Mouse (Mus musculus): ENCODE results near the gene Creb3l2.
A peak's percentile ranks its signal among the peaks of the same experiment; 100 is the strongest.
"Not testable (repeated sequence)": the region's sequence is repeated elsewhere in the genome, so short reads cannot be mapped to it uniquely, and the experiment has no call there.

The Creb3l2 gene

DNA sequence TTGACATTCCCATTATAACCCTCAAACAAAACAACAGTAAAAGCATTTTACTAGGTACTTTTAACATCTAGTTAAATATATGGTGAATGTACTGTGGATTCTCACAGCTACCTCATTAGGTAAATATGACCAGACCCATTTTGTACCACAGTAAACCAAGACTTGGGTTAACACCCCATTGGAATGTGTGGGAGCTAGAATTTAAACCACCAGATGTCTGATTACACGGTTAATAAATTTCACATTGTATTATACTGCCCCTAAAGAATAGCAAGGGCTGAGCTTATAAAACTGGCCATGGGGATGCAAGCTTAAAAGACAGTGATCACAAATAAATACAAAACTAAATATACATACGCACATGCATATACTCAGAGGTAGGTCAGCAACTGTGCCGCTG lies 34.1 kb downstream of the Creb3l2 start:
- no peak for DNase-seq

DNA sequence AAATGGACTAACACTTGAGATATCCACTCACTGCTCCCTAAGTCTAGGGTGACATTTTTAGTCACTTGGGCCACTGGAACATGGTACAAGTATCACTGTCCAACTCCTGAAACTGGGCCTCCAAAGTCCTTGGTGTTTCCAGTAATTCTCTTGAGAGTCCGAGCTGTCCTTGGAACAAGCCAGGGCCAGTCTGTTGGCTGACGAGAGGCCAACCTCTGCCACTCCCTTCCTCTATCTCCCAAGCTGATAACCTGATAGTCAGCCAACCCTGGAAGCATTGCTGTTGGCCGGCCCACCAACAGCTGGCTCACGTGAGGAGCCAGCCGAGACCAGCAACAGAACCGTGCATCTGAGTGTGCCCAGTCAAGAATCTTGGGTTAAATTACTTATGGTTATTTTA lies 35.0 kb downstream of the Creb3l2 start:
- DNase-seq: no peak

DNA sequence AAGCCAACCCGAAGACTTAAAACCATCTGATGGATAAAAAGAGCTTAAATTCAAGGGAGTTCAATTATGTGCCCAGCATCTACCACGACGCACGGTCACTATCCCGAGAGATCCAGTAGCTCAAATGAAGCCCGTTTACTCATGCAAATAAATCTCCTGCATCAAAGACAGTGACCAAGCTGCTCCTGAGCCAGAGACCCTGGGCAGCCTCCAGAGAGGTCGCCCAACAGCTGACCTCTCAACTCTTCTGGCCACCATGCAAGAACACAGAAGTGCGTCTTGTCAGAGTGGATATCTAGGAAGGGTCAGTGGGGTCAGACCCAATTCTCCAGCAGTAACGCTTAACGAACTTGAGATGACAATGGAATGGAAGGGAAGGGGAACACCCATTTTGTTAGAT lies 35.9 kb downstream of the Creb3l2 start:
- DNase-seq: no peak

DNA sequence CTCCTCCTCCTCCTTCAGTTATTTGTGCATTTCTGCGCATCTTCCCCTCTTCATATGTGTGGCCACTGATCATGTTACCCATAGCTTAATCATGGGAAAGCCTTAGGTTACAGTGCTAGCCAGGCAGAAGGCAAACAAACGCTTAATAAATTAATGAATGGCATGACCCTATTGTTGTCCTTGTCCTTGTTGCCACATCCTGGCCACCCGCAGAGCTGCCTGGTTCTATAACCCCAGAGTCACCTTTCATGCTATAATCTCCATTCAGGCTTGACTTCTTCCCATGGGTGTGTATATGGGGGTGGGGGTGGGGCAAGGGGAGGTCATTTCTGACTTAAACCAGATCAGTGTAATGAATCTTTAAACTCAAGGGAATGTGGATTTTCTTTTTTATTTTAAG lies 37.6 kb downstream of the Creb3l2 start:
- no peak for DNase-seq

DNA sequence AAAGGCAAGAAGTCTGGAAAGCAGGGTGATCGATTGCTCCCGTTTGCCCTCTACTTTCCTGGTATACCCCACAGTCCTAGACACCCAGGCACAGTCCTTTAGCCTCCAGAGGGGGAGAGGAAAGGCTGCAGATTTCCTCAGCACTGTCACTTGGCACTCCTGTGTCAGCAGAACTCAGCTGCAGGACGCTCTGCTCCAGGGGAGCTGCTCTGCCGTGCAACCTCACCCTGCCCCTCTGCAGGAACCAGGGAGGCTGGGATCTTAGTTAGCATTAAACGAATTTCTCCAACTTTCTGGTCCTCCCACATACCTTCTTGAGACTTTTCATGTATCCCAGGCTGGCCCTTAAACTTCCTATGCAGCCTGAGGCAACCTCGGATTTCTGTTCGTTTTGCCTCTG lies 40.0 kb downstream of the Creb3l2 start:
- DNase-seq: no peak

DNA sequence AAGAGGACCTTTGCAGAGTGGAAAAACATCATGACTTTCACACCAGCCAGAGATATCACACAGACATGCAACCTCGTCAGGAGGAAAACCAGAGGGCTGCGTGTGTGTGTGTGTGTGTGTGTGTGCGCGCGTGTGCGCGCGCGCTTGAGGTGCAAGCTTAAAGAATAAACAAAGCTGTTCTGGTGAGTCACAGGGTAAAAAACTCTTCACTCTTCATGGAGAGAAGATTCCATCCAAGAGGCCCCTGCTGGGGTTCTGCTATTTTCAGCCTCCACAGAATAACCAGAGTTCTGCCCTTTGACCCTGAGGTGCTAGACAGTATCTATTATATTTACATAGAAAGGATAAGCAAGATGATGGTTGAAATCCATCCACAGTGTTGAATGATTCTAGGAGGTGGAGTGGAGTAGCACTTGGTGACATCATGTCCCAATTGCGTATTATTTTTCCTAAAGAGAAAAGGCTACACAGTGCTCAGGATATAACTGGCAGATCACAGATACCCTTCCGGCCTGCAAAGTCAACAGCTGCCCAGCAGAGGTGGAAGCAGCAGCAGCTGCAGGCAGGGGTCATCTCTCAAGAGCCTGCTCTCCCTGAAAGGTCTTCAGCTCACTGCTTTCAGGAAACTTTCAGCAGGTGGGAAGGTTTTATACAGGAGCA lies 41.0 kb downstream of the Creb3l2 start:
- DNase-seq: no peak

DNA sequence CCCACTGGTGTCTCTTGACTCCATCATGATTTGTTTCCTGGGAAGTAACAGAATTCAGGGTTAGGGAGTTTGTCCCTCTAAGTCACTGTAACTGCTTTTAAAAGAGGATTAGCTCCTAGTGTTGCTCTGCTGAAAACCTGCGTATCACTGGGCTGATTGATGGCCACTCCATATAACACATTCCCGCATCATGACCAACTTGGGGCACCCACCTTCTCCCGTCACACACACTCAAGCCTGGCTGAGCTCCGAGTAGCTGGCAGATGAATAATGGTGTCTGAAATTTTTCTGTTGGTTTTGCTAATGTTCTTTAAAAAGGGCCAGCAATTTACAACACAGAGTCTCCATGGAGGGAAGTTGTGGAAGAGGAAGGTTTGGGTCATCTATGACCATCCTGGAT lies 41.8 kb downstream of the Creb3l2 start:
- no peak for DNase-seq

DNA sequence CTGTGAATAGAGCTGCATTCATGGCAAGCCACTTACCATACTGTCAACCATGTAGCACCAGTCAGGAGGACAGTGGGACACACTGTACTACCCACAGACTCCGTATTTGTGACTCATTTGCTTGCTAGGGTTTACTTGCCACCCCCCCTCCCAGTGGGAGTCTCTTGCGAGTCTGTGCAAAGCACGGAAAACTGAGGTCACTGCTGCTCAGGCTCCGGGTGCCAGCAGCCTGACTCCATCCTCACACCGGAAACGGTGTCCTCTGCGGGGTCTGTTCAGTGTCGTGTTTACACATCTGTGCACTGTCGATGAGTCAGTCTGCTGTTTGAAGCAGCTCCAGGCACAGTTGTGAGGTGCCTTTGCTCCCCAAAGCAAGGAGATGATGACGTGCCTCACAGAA lies 43.0 kb downstream of the Creb3l2 start:
- no peak for DNase-seq

DNA sequence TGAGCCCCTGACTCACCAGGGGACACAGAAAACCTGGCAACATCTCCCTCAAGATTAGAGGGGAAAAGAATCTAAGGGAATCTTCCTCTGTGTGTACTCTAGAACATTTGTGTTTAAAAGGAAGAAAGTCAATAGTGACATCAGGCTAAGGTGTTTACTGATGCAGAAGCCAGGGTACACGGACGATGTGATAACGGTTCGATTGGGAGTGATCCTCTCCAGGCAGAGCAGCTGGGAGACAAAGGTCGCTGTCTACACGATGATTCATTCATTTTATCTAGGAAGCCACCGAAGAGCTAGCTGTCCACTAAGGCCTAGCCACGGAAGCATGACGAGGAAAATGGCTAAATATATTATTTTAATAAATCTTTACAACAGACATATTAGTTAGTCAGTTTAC lies 44.0 kb downstream of the Creb3l2 start:
- DNase-seq: no peak

DNA sequence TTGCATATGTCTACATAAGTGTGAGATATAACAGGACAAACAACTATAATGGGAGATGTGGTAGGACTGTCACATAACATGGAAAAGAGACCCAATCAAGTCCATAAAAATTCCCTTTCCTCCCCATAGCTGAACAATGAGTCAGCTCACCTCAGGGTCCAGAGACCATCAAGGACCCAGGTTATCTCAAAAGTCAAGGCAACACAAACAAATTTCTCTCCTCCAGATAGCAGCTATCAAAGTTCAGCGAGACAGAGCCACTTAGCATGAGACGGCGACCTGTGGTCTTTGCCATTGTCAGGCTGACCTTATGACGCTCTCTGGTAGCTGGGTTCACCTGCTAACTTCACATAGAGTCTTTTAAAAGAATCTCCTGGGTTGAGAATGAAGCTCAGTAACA lies 44.7 kb downstream of the Creb3l2 start:
- DNase-seq: no peak

DNA sequence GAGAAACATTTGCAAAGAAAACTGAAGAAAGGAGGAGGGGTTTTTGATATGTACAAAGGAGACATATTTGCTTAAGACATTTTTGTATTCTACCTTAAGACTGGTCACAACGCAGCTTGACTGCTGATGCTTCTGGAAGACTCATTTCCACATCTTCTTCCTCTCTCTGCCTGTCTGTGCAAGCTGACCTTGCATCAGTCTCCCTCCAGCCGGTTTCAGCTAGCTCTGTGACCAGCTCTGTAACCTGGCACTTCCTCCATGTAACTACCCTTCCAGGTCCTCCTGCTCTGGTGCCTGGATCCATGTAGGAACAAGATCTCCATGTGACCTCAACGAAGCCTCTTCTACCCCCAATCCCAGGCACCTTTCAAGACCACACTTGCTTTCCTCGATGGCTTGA lies 45.8 kb downstream of the Creb3l2 start:
- DNase-seq: no peak

DNA sequence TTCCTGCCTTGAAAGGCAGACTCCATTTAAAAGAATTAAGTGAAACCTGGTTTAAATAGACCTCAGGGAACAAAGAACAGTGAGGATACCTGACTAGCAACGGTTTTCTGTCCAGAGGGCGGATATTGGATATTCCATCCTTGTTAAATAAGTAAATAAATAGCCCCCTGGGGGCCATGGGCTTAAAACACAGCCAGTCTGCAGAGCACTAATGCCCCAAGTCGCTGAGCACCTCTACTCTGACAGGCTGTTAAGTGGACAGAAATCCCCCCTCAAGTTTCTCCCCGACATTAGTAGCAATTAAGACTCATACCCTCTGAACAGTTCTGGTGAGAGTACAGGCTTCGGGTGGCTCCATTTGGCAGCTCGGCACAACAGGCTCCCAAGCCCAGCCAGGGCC lies 48.7 kb downstream of the Creb3l2 start:
- no peak for DNase-seq

DNA sequence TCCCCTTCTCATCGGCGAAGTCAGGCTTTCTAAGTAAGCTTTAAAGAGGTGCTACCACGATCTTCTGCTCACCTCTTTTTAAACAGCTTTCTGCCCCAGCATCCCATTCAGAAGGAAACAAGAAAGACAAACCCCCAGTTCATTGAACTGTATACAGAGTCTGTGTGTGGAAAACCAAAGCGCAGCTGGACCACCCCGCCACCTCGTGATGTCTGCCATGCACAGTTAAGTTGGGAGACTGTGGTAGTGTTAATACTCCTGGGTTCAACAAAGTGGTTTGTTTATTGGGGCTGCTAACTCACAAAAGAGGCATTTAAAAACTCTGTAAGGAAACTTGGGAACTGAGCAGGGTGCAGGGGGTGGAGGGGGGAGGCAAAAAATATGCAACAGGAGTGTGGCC lies 49.7 kb downstream of the Creb3l2 start:
- no peak for DNase-seq

DNA sequence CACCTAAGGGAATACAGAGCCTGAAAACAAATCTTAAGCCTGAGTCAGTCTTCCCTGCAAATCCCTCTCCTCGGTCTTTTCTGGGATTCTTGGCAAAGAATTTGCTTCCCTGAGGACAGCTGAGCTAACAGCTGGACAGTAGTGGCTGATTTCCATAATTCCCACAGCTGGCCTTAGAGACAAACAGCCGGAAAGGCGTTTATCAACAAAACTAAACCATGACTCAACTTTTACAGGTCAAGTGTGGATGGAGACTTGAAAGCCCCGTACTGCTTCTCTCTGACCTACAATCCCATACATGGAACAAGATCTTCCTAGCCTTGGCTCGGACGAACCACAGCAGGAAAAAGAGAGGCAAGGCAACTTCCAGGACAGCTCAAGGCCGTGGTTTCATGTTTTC lies 50.6 kb downstream of the Creb3l2 start:
- peak; percentile 54 for DNase-seq

DNA sequence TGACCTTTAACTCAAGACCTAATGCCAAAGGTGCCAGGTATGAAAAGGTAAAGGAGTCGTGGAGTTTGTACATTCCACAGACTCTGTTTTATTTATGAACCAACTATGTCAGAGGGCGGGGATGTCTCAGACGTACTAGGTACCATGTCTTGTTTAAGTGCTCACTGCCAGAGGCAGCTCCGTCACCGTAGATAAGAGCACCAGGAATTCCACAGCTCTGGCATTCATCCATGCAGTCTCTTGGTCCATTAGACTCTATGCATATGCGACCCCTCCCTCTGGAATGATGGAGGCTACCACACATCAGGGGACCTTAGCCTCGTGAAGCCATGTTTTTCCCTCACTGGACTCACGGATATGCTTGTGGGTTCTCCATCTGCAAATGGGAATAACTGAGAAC lies 53.0 kb downstream of the Creb3l2 start:
- no peak for DNase-seq

DNA sequence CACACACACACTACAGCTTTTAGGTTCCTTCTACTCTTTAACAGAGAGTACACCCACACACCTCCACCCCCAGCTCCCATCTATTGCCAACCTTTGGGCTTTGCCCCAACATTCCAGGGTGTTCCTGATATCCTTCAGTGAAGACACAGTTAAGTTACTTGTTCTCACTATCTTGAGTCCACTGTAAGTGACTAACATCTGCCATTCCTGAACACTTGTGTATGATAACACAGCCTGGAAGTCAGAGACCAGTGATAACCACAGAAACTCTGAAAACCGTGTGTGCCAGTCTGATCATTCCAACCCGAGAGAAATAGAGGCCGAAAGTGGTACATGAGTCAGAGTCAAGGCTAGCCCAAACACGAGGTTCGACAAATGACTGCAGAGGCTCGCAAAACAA lies 53.4 kb downstream of the Creb3l2 start:
- DNase-seq: no peak

DNA sequence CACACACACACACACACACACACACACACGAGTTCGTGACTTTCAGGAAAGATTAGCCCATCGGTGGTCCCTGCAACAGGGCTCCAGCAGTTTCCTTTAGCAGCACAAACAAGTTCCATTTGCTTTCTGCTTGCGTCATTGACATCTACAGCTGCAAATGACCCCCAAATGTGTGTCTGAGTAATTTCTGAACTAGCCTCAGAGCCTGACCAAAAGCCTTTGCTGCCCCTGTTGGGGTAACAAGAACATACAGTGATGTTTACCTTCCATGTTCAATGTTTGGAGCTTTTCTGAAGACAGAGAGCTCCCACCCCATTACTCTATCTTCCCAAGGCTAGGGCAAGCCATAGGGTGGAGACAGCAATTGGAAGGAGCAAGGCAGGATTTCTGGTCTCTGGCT lies 54.7 kb downstream of the Creb3l2 start:
- no peak for DNase-seq

DNA sequence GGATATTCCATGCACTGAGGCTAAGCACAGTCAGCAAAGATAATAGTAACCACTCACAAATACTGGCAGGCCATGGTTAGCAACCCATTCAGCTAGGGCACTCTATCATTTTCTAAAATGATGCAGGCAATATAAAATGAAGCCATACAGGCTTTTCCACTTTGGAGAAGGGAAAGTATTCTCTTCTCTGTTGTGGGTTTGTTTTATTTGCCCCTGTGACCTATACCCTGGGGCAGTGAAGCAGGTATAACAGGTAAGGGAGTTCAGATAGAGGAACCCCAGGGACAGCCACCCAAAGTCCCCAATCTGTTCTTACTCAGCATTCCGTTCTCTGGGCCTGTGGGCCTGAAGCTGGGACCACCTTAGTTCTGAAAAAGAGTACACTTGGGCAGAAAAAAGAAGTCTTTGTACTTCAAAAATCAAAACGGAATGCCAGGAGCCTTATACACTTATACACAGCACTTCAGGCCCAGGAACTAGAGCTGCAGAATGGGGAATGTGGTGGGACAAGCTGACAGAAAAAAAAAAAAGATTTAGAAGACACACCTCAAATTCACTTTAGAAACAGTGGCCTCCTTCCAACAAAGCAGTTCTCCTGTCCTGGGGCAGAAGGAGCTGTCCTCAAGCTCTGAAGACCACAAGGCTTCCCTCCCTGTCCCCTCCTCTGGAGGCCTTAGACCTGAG lies 56.2 kb downstream of the Creb3l2 start:
- no peak for DNase-seq

DNA sequence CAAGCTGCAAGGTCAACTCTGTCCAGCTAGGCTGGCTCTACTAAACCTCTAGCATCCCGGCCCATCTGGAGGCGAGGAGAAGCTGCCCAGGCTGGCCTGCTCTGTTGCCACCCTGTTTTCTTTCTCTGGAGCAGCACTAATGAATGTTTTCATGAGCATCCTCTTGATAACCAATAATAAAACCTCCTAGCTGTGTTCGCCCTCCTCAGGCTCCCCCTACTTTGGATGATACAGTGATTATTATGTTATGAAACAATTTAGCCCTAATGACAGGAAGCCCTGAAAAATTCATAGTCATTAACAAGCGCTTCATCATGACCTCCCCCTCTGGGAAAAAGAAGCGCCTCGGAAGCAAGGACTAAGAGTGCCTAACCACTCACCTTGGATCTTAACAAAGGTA lies 59.2 kb downstream of the Creb3l2 start:
- no peak for DNase-seq

DNA sequence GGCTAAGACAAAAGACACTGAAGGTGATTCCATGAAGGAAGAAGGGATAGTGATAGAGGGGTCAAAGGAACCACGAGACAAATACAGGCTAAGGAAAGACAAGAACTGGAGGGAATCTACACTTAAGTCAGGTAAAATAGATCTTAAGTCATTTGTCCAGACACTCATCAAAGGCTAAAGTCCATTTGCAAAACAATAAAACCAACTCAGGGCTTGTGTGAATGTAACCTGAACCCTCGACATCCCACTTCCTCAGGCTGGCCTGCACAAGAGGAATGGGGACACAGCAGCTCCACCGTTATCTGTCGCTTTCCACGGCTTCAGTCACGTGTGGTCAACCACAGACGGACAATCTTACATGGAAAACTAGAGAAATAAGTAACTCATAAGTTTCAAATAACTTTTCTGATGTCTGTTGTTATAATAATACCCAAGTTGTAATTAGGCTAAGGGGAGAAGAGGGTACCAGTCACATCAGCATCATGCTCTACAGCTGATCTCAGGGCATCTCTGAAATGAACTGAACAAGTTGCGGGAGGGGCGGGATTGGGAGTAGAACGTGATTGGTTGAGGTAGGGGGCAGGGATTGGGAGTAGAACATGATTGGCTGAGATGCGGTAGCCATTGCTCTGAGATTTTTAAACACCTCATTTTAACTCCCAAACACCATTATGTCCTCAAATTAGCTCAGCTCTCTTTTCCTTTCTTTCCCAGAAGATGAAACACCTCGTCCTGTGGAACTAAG lies 63.9 kb downstream of the Creb3l2 start:
- no peak for DNase-seq

DNA sequence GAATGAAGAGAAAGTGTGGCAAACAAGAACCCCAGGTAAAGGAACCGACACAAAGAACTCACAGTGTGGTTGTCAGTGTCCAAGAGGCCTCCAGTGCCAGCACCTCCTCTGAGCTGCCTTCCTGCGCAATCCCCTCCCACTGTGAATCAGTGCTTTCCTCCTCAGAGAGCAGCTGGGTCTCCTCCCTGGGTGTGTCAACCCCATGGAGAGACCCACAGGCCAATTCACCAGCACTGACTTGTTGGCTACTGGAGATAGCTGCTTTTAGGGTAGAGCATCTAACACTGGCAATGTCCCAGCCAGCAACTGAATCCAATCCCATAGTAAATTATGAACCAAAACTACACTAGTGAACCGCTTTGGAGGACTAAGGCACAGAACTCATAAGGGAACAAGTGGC lies 64.6 kb downstream of the Creb3l2 start:
- DNase-seq: not testable (repeated sequence)

DNA sequence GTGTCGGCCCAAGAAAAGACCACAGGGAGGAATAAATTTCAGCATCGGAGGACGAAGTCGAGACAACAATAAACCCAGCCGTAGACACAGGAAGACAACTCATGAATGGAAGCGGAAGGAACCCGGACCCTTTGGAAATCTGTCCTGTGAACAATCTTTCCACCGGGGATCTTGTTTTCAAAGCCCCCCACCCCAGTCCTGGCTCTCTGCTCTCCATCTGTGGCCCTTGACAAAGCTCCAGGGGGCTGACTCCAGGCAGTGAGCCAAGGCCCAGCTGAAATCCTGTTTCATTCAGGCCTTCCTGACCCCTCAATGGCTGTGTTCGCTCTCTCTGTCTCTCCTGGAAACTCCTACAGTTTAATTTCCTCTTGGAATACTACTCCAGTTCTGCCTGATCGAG lies 66.5 kb downstream of the Creb3l2 start:
- DNase-seq: no peak

DNA sequence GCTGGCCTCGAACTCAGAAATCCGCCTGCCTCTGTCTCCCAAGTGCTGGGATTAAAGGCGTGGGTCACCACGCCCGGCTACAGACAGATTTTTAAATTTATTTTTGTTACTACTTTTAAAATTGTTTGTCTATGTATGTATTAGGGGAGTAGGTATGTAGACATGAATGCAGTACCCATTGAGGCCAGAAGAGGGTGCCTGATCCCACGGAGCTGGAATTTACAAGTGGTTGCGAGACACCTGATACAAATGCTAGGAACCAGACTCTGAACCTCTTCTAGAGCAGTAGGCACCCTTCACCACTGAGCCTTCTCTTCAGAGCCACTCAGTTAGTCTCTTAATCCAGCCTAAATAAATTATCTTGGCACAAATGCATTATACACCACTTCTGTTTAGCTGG lies 70.6 kb downstream of the Creb3l2 start:
- DNase-seq: peak; percentile 62

DNA sequence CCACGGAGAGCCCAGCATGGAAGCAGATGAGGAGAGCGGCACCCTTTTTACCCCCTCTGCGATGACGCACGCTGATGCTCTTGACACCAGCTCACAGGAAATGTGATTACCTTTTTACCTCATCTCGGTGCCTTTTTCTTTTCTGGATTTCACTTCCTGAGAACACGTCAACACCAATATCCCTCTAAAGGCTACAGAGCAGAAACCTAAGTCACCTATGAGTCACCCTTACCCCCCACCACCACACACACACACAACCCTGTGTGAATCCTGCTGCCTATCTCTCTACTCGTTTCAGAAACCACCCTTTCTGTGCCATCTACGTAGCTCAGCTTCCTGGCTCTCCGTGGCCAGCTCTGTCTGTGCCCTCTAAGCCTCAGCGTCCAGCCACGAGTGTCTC lies 71.4 kb downstream of the Creb3l2 start:
- no peak for DNase-seq

All from kidney, adult 9 months (tissue).